Mouse (Mus musculus) liver (tissue): ENCODE data around the gene Prpf31.
"Not testable (repeated sequence)": the region's sequence is repeated elsewhere in the genome, so short reads cannot be mapped to it uniquely, and the experiment has no call there.

ENCODE experiments used
- DNase-seq: peaks from one replicate; pipeline ENCODE4 v3.0.0-alpha.2; 2020; ENCODE audit warnings: mixed read lengths

The Prpf31 gene

GRCm38 (mm10) chr7:3629543-3630477 is at the start of gene Prpf31, which contains the start of gene Tfpt:
TSS of gene Prpf31 (plus strand) at chr7:3629985.
TSS of gene Tfpt (minus strand) at chr7:3629929.
- peak; percentile 91 for DNase-seq

GRCm38 (mm10) chr7:3580029-3580428 is 49.8 kb upstream of the Prpf31 start:
- no peak for DNase-seq

GRCm38 (mm10) chr7:3585763-3586162 is 44.0 kb upstream of the Prpf31 start:
- DNase-seq, result no peak

- no peak for DNase-seq
Measured at GRCm38 (mm10) chr7:3586255-3586654, 43.5 kb upstream of the Prpf31 start.

- no peak for DNase-seq
Measured at GRCm38 (mm10) chr7:3587292-3587691, 42.5 kb upstream of the Prpf31 start.

- DNase-seq, result no peak
Measured at GRCm38 (mm10) chr7:3590550-3590949, 39.2 kb upstream of the Prpf31 start.

- no peak for DNase-seq
Measured at GRCm38 (mm10) chr7:3591534-3591933, 38.3 kb upstream of the Prpf31 start.

GRCm38 (mm10) chr7:3593855-3594254 is 35.9 kb upstream of the Prpf31 start:
- no peak for DNase-seq

GRCm38 (mm10) chr7:3594686-3595085 is 35.1 kb upstream of the Prpf31 start:
- DNase-seq, result peak; percentile 8

- peak; percentile 58 for DNase-seq
Measured at GRCm38 (mm10) chr7:3595146-3595545, 34.6 kb upstream of the Prpf31 start.

GRCm38 (mm10) chr7:3597755-3598154 is 32.0 kb upstream of the Prpf31 start:
- not testable (repeated sequence) for DNase-seq

GRCm38 (mm10) chr7:3601119-3601518 is 28.7 kb upstream of the Prpf31 start:
- DNase-seq, result peak; percentile 58

GRCm38 (mm10) chr7:3606798-3607197 is 23.0 kb upstream of the Prpf31 start:
- no peak for DNase-seq

GRCm38 (mm10) chr7:3607391-3607790 is 22.4 kb upstream of the Prpf31 start:
- no peak for DNase-seq

GRCm38 (mm10) chr7:3608668-3609067 is 21.1 kb upstream of the Prpf31 start:
- DNase-seq, result no peak

GRCm38 (mm10) chr7:3609082-3609481 is 20.7 kb upstream of the Prpf31 start:
- DNase-seq, result no peak

GRCm38 (mm10) chr7:3610437-3610836 is 19.3 kb upstream of the Prpf31 start:
- no peak for DNase-seq

- no peak for DNase-seq
Measured at GRCm38 (mm10) chr7:3611006-3611405, 18.8 kb upstream of the Prpf31 start.

- DNase-seq, result no peak
Measured at GRCm38 (mm10) chr7:3614021-3614420, 15.8 kb upstream of the Prpf31 start.

GRCm38 (mm10) chr7:3616057-3616388 is 13.8 kb upstream of the Prpf31 start, which contains the start of gene Oscar:
TSS of gene Oscar (minus strand) at chr7:3616157.
- DNase-seq, result no peak

- peak; percentile 18 for DNase-seq
Measured at GRCm38 (mm10) chr7:3616389-3617241, 13.2 kb upstream of the Prpf31 start.

GRCm38 (mm10) chr7:3617242-3617995 is 12.4 kb upstream of the Prpf31 start, which contains the start of gene Ndufa3:
TSS of gene Ndufa3 (plus strand) at chr7:3617373.
- DNase-seq, result peak; percentile 91

GRCm38 (mm10) chr7:3629030-3629429 is 755 bp upstream of the Prpf31 start:
- no peak for DNase-seq
